Mouse (Mus musculus): ENCODE data around the gene Tmem200b.

Gene Tmem200b

DNA sequence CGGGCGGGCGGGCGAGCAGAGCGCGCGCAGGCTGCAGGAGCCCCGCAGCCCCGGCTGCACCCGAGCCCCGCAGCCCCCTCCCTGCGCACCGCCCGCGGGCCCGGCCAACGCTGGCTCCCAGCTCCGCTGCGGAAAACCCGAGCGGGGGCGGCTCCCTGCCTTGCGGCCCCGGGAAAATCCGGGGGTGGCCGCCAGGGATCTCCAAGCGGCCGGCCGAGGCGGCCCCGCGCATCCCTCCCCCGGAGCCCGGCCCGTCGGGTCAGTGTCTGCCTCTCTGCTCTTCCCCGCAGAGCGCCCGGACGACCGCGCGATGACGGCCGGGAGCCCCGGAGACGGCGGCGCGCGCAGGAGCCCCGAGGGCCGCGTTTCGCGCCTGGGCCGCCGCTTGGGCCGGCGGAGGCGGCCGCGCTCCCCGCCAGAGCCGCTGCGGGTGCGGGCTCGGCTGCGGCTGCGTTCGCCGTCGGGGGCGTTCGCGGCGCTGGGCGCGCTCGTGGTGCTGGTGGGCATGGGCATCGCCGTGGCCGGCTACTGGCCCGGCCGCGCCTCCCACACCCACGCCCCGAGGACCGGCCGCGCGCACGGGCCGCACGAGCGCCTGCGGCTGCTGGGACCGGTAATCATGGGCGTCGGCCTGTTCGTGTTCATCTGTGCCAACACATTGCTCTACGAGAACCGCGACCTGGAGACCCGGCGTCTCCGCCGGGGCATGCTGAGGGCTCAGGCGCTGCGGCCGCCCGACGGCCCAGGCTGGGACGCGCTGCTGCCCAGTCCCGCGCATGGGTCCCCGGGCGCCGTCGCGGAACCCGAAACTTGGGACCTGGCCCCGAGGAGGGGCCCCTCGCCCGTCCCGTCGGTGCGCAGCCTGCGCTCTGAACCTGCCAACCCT is at the start of gene Tmem200b:
Gene Tmem200b (plus strand): TSS at position 311 of the 886 bp plus-strand sequence.
- DNase-seq = no peak

DNA sequence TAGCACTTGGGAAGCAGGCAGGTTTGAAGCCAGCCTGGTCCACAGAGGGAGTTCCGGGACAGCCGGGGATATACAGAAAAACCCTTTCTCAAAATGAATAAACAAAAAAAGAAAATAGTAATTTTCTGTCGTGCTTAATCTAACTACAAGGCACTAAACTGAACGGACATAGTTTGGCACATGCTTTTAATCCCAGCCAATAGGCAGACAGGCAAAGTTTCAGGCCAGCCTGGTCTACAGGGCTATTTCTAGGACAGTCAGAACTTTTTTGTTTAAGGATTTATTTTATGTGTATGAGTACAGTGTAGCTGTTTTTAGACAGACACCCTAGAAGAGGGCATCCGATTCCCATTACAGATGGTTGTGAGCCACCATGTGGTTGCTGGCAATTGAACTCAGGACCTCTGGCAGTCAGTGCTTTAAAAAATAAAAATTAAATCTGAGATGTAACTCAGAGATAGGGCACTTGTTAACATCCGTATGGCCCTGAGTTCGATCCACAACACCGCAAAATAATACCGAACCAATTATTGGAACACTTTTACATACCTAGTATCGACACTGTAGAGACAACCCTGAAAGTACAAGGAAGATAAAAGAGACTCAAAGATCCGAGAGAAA is 48.8 kb upstream of the Tmem200b start:
- no peak for DNase-seq

DNA sequence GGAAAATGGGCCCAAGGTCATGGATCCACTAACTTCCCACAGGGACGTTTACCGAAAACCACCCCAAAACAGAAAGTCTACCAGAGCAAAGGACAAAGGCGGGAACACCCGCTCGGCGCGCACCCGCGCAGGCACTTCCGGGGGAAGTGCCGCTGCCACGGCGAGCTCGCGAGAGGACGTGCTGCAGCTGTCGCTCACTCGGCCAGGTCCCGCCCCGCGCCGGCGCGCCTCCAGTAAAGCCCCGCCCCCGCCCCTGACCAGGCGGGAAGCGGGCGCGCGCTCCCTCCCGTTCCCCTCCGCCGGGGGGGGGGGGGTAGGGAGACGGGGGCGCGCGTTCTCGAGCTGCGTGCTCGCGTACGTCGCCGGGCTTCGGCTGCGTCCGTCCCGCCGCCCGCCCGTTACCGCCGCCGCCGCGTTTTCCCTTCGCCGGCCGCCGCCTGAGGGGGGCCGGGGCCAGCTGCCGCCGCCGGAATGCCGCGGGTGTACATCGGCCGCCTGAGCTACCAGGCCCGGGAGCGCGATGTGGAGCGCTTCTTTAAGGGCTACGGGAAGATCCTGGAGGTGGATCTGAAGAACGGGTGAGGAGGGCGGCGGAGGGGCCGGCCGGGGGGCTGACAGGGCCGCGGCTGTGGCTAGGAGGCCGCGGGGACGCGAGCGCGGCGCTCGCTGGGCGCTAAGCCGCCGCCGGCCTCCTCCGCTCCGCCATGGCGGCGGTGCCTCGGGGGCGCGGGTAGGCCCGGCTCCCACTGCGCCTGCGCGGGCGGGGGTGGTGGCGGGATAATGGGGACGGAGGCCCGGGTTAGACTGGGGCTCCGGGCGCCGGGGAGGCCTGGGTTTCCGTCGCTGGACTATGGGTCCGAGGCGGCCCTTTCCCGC is 48.0 kb upstream of the Tmem200b start, which contains the start of gene Srsf4:
Gene Srsf4 (plus strand): TSS at position 325 of the 876 bp plus-strand sequence.
- peak; percentile 94 for DNase-seq

- DNase-seq = no peak
Observed at GRCm38 (mm10) chr4:131874169-131874536, 47.4 kb upstream of the Tmem200b start.

DNA sequence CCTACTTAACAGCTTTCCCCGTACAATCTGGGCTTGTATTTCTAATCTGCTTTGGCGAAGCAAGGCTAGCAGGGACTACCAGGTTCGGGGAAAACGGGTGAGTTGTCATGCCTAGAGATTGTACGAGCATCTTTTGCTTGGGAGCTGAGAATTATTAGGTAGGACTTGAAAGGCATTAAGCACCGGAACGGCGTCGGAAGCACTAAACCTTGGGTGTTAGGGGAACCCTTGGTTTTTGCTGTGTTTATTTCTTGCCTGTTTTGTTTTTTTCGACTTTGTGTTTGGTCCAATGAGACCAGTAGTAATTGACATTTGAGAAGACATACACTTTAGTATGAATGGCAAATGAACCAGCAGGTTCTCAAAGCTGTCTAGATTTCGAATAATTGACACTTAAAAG is 47.0 kb upstream of the Tmem200b start:
- no peak for DNase-seq

GRCm38 (mm10) chr4:131875242-131875641 is 46.3 kb upstream of the Tmem200b start:
- DNase-seq = no peak

DNA sequence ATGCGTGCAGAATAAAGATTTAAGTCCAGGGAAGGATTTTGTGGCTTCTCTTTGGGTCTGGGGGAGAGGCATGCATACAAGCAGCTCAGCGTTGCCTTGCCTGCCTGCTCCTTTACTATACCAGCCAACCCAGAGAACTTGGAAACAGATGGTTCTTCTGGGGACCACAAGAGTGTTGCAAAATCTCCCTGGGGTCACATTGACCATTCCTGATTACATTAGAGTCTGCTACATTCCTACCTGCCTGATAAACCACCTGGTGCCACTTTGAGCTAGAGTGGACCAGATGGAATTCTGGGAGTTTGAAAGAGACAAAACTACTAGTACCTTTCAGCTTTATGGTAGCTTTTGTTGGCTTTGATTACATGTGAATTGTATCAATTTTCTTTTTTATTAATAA is 44.7 kb upstream of the Tmem200b start:
- DNase-seq = no peak

- peak; percentile 65 for DNase-seq
Observed at GRCm38 (mm10) chr4:131879692-131880091, 41.9 kb upstream of the Tmem200b start.

DNA sequence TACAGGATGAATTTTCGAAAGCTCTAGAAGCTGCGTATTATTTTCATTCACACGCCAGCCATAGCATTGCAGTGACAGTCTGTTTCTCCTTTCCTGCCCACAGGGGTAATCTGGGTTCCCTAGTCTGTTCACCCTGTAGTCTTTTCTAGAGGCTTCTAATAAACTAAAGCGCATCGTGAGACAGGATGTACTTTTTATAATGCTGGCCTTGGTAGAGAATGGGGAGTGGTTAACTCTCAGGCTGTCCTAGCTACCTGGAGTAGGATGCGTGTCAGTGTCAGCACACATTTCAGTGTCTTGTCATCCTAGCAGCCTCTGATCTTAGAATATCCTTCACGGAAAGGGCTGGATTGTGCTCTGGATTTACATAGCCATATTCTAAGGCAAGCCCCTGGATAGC is 40.3 kb upstream of the Tmem200b start:
- DNase-seq = no peak

- DNase-seq = no peak
Observed at GRCm38 (mm10) chr4:131883571-131883970, 38.0 kb upstream of the Tmem200b start.

DNA sequence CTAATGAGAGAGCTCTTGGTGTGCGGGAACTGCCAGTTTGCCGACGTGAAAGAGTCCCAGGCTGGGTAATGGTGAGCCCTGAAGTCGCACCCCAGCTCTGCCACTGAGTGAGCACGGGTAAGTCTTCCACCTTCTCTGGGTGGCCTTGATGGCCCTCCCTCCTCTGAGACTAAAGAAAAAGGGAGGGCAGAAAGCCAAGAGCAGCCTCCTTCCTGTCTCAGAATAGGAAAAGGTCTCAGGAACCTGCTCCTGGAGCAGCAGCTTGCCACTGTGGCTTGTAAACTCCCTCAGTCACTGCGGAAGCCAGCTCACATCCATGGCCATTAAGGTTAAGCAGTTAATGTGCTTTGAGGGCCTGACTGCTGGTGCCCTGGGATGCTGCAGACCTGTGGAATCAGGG is 36.2 kb upstream of the Tmem200b start:
- peak; percentile 49 for DNase-seq

DNA sequence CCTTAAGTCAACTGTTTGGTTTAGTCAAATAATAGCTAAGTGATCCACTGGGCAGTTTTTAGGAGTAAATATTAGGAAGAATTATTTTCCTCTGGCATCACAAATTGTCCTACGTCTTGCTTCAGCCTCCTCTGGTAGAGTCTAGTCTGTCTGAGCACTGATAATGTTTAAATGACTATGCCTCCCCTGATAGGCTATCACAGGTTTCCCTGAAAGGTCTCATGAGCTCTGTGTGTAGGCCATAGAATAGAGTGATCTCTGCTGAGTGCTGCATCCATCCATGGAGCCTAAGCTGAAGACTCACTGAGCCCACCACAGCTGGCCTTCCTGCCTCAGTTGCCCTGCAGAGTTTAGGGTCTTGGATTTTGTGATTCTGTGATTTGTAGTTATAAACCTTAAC is 33.0 kb upstream of the Tmem200b start:
- no peak for DNase-seq

GRCm38 (mm10) chr4:131890692-131891091 is 30.9 kb upstream of the Tmem200b start:
- DNase-seq = no peak

GRCm38 (mm10) chr4:131897109-131897508 is 24.5 kb upstream of the Tmem200b start:
- no peak for DNase-seq

- peak; percentile 91 for DNase-seq
Observed at GRCm38 (mm10) chr4:131897787-131898186, 23.8 kb upstream of the Tmem200b start.

GRCm38 (mm10) chr4:131898503-131899179 is 22.9 kb upstream of the Tmem200b start:
- DNase-seq = no peak

DNA sequence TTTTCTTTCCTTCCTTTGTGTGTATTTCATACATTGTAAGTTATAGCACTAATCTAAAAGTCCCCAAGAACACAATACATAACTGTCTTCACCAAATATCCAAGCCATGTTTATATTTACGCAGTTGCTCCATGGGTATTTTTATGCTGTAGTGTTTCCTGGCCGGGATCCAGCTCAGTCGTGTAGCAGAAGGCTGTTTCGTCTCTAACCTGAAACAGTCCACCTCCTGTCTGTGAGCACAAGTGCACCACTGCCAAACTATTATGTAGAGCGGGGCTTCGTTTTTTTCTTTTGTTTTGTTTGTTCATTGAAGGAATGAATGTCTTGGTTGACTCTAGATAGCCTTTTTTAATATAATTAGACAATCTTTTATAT is 22.4 kb upstream of the Tmem200b start:
- DNase-seq = no peak

GRCm38 (mm10) chr4:131901090-131901489 is 20.5 kb upstream of the Tmem200b start:
- DNase-seq = no peak

DNA sequence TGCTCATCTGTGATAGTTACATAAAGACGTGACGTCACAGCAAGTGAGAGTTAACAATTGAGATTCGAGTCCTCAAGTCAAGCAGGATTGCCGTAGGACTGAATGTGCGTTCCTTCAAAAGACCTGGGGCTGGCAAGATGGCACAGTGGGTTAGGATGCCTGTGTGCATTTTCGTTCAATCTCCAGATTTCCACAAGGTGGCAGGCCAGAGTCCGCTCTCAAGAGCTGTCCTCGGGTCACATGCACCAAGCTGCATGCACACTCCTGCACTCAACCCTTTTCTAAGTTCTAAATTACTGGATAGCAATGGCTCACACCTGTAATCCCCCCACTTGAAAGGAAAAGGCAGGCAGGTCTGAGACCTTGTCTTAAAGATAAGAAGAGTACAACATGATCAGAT is 17.1 kb upstream of the Tmem200b start:
- peak; percentile 71 for DNase-seq

- DNase-seq = no peak
Observed at GRCm38 (mm10) chr4:131906423-131906822, 15.1 kb upstream of the Tmem200b start.

DNA sequence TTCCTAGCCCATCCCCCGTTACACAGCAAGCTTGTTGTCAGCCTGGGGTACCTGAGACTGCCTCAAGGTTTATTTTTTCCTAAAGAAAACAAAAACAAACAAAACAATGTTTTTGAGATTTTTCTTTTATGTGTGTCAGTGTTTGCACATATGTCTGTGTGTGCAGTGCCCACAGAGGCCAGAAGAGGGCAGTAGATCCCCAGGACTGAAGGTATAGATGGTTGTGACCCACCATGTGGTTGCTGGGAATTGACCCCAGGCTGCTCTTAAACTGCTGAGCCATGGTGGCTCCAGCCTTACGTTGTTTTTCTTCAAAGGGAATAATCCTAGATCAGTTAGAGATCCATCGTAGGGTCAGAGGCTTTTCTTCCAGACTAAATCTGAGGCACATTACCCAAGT is 13.7 kb upstream of the Tmem200b start:
- DNase-seq = no peak

- DNase-seq = peak; percentile 45
Observed at GRCm38 (mm10) chr4:131910237-131910994, 11.2 kb upstream of the Tmem200b start.

Measured in kidney, adult 9 months (tissue).